Mouse (Mus musculus) MEL (cell line): ENCODE measurements at regions not wholly inside any gene's neighbourhood (a gene's known extent, or its start where the extent isn't known, plus 50 kb on each side); places are given as distances from the start of the nearest gene placed in this dataset.

Experiments used
- DNase-seq: peaks from one replicate; pipeline ENCODE4 v3.0.0; 2011; ENCODE audit warnings: low read depth, low spot score
- H3K27ac ChIP-seq: 2 replicates; pipeline ENCODE4 v1.5.1; 2012; ENCODE audit warnings: low read depth, mild to moderate bottlenecking, control low read depth, low read length, moderate library complexity; ENCODE audit not compliant: control insufficient read depth
- H3K27me3 ChIP-seq, 2 experiments: fragments of 150-350 bp in 1 of 2; sonication (generic) in 1 of 2; 2 replicates each; pipeline ENCODE4 v1.6.1; 2012; ENCODE audit warnings: low read length in 2 of 2, mild to moderate bottlenecking in 2 of 2, improper control_type of control experiment in 1 of 2, moderate library complexity in 1 of 2; ENCODE audit not compliant: insufficient read depth in 2 of 2, control insufficient read depth in 1 of 2
- H3K36me3 ChIP-seq, 2 experiments: 2 replicates each; pipeline ENCODE4 v1.6.1; 2012 to 2014; ENCODE audit warnings: low read length in 2 of 2, improper control_type of control experiment in 1 of 2, inconsistent platforms in 1 of 2, mild to moderate bottlenecking in 1 of 2; ENCODE audit not compliant: insufficient read depth in 2 of 2, control insufficient read depth in 1 of 2
- H3K4me1 ChIP-seq, 2 experiments: fragments of 150-350 bp in 1 of 2; sonication (generic) in 1 of 2; 2 replicates each; pipeline ENCODE4 v1.6.1; 2012; ENCODE audit warnings: low read length in 2 of 2, improper control_type of control experiment in 1 of 2, mild to moderate bottlenecking in 1 of 2; ENCODE audit not compliant: insufficient read depth in 2 of 2, control insufficient read depth in 1 of 2
- H3K4me3 ChIP-seq, 2 experiments: fragments of 150-350 bp in 1 of 2; sonication (generic) in 1 of 2; 2 replicates each; pipeline ENCODE4 v1.5.1; 2012; ENCODE audit warnings: low read depth in 2 of 2, low read length in 2 of 2, mild to moderate bottlenecking in 2 of 2, moderate library complexity in 2 of 2, control low read depth in 1 of 2, improper control_type of control experiment in 1 of 2; ENCODE audit not compliant: control insufficient read depth in 1 of 2, insufficient read depth in 1 of 2
- H3K79me2 ChIP-seq: 2 replicates; pipeline ENCODE4 v1.6.1; 2012; ENCODE audit warnings: mild to moderate bottlenecking, low read length, moderate library complexity; ENCODE audit not compliant: control insufficient read depth, poor library complexity, insufficient read depth
- H3K9ac ChIP-seq: 2 replicates; pipeline ENCODE4 v1.6.1; 2012; ENCODE audit warnings: low read depth, mild to moderate bottlenecking, control low read depth, low read length, moderate library complexity; ENCODE audit not compliant: control insufficient read depth, poor library complexity, severe bottlenecking
- H3K9me3 ChIP-seq: fragments of 150-350 bp; sonication (generic); replicated peaks from 2 replicates; pipeline ENCODE4 v1.6.1; 2012; ENCODE audit warnings: mild to moderate bottlenecking, low read length, improper control_type of control experiment, moderate library complexity; ENCODE audit not compliant: insufficient read depth
- CHD1 ChIP-seq: IDR thresholded peaks from 2 replicates; pipeline ENCODE4 v1.6.1; 2012; ENCODE audit warnings: low read depth, mild to moderate bottlenecking, inconsistent platforms, low read length, improper control_type of control experiment
- CHD2 ChIP-seq: IDR thresholded peaks from 2 replicates; pipeline ENCODE4 v1.6.1; 2011; ENCODE audit warnings: low read length, improper control_type of control experiment
- CTCF ChIP-seq, 3 experiments: IDR thresholded peaks in 2 of 3; conservative IDR thresholded peaks in 1 of 3; 2 replicates each; pipeline ENCODE4 v1.5.1; 2011 to 2012; ENCODE audit warnings: low read length in 3 of 3, low read depth in 2 of 3, mild to moderate bottlenecking in 2 of 3, improper control_type of control experiment in 1 of 3, inconsistent platforms in 1 of 3, mixed read lengths in 1 of 3, moderate library complexity in 1 of 3; ENCODE audit not compliant: control insufficient read depth in 1 of 3, insufficient read depth in 1 of 3, poor library complexity in 1 of 3, severe bottlenecking in 1 of 3
- ELF1 ChIP-seq: IDR thresholded peaks from 2 replicates; pipeline ENCODE4 v1.6.1; 2014; ENCODE audit warnings: low read depth, mild to moderate bottlenecking, inconsistent platforms, low read length, improper control_type of control experiment, moderate library complexity
- GABPA ChIP-seq: IDR thresholded peaks from 2 replicates; pipeline ENCODE4 v1.6.1; 2012; ENCODE audit warnings: low read depth, mild to moderate bottlenecking, inconsistent platforms, low read length, improper control_type of control experiment, moderate library complexity
- HCFC1 ChIP-seq: IDR thresholded peaks from 2 replicates; pipeline ENCODE4 v1.6.1; 2012; ENCODE audit warnings: low read depth, mild to moderate bottlenecking, inconsistent platforms, low read length, improper control_type of control experiment, moderate library complexity
- MAFK ChIP-seq: IDR thresholded peaks from 2 replicates; pipeline ENCODE4 v1.6.1; 2011; ENCODE audit warnings: low read depth, mild to moderate bottlenecking, low read length, improper control_type of control experiment, borderline replicate concordance
- MEF2A ChIP-seq: IDR thresholded peaks from 2 replicates; pipeline ENCODE4 v1.6.1; 2014; ENCODE audit warnings: low read depth, mild to moderate bottlenecking, inconsistent platforms, low read length, improper control_type of control experiment; ENCODE audit not compliant: poor library complexity, insufficient replicate concordance, severe bottlenecking; ENCODE audit errors: extremely low read depth
- NRF1 ChIP-seq: IDR thresholded peaks from 2 replicates; pipeline ENCODE4 v1.6.1; 2014; ENCODE audit warnings: low read depth, mild to moderate bottlenecking, inconsistent platforms, low read length, improper control_type of control experiment, moderate library complexity; ENCODE audit not compliant: poor library complexity, insufficient read depth, severe bottlenecking
- POLR2AphosphoS2 ChIP-seq: IDR thresholded peaks from 2 replicates; pipeline ENCODE4 v1.6.1; 2011; ENCODE audit warnings: low read length, improper control_type of control experiment
- RCOR1 ChIP-seq: IDR thresholded peaks from 2 replicates; pipeline ENCODE4 v1.6.1; 2012; ENCODE audit warnings: low read depth, mild to moderate bottlenecking, inconsistent platforms, low read length, improper control_type of control experiment
- SIN3A ChIP-seq: IDR thresholded peaks from 2 replicates; pipeline ENCODE4 v1.6.1; 2012; ENCODE audit warnings: low read length, improper control_type of control experiment, inconsistent platforms
- SMC3 ChIP-seq: IDR thresholded peaks from 2 replicates; pipeline ENCODE4 v1.6.1; 2011; ENCODE audit warnings: low read depth, low read length, improper control_type of control experiment
- TAL1 ChIP-seq: IDR thresholded peaks from 2 replicates; pipeline ENCODE4 v1.6.1; 2012; ENCODE audit warnings: mild to moderate bottlenecking, inconsistent platforms, low read length, moderate library complexity, mixed read lengths
- TBP ChIP-seq: IDR thresholded peaks from 2 replicates; pipeline ENCODE4 v1.8.0; 2011; ENCODE audit warnings: low read depth, low read length, improper control_type of control experiment
- TCF12 ChIP-seq: IDR thresholded peaks from 2 replicates; pipeline ENCODE4 v1.6.1; 2014; ENCODE audit warnings: low read depth, mild to moderate bottlenecking, inconsistent platforms, low read length, improper control_type of control experiment, moderate library complexity
- UBTF ChIP-seq: IDR thresholded peaks from 2 replicates; pipeline ENCODE4 v1.6.1; 2012; ENCODE audit warnings: low read depth, mild to moderate bottlenecking, inconsistent platforms, low read length, improper control_type of control experiment, moderate library complexity, borderline replicate concordance; ENCODE audit not compliant: insufficient read depth
- ZC3H11A ChIP-seq: IDR thresholded peaks from 2 replicates; pipeline ENCODE4 v1.6.1; 2012; ENCODE audit warnings: low read depth, mild to moderate bottlenecking, inconsistent platforms, low read length, improper control_type of control experiment
- ZMIZ1 ChIP-seq: IDR thresholded peaks from 2 replicates; pipeline ENCODE4 v1.6.1; 2012; ENCODE audit warnings: low read depth, mild to moderate bottlenecking, inconsistent platforms, low read length, improper control_type of control experiment, moderate library complexity

DNA sequence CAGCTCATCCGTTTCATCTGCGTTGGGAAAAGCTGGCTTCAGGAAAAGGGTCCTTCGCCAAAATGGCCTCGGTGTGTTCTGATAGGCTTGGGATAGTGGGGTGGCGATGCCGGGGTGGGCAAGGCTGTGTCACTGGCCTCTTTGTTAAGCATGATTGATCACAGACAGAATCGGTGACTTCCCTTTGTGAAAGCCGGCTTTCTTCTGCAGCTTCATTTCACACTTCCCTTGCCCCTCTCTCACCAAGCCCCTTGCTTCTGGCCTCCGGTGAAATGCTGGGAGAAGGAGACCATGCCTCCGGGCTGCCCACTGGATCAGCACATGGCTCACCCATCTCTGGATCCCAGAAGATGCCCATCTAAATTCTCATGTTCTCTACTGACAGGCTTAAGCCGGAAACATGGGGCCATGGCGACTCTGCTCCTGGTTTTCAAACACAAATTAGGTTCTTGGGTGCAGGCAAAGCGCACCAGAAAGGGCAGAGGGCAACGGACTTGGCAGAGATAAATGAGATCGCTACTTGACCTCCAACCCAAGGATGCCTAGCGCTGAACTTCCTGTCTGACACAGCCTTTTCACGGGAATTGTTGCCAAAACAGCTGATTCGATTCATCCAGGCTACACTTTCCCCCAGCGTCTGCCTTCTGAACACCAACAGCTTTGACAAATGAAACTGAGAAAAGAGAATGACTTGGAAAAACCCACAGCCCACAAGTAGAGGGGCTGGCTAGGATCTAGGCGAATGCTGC is 392.7 kb upstream of the Spred2 start:
- H3K9me3 ChIP-seq, result no peaks in the 10 kb centered on the region
- no peaks in the 10 kb centered on the region for H3K79me2 ChIP-seq
- H3K27me3 ChIP-seq, result no peaks in the 10 kb centered on the region; a peak in 1 of 4 replicates
- no peak for TF ChIP-seq MAFK
- no peak for TF ChIP-seq ELF1
- no peak for TF ChIP-seq UBTF
- no peak for TF ChIP-seq TCF12
- no peak for TF ChIP-seq GABPA
- no peak for TF ChIP-seq CTCF (IDR thresholded peaks at IDR 0.05 in 2 of 3, conservative IDR thresholded peaks at IDR 0.05 in 1 of 3; ENCODE audit: control insufficient read depth in 1 of 3, insufficient read depth in 1 of 3, low read depth in 2 of 3, low read length in 3 of 3, poor library complexity in 1 of 3, severe bottlenecking in 1 of 3)
- TF ChIP-seq ZMIZ1, result no peak
- no peak for TF ChIP-seq CHD2
- TF ChIP-seq SMC3, result no peak
- no peak for TF ChIP-seq HCFC1
- no peak overlapping the region for H3K9ac ChIP-seq
- H3K36me3 ChIP-seq, result no peaks in the 10 kb centered on the region
- H3K27ac ChIP-seq, result no peak overlapping the region
- DNase-seq, result no peak
- H3K4me3 ChIP-seq, result no peak overlapping the region
- H3K4me1 ChIP-seq, result no peaks in the 10 kb centered on the region

DNA sequence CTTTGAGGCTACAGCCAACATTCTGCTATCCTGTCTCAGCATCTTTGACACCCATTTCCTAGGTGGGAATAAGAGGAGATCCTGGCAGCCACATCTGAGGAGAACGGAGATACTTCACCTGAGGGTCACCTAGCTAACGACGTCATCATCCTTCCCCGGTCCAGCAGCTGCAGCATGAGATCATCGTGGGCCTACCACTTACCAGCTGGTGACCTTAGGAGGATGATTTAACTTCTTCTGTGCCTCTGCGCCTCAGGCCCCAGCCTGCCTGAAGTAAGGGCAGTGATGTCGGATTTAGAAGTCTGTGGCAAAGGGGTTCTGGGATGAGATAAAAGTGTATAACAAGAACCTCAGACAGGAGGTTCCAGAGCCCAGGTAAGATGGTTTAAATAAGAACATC is 391.3 kb upstream of the Spred2 start:
- no peaks in the 10 kb centered on the region for H3K9me3 ChIP-seq
- no peak overlapping the region for H3K27ac ChIP-seq
- no peaks in the 10 kb centered on the region for H3K4me1 ChIP-seq
- H3K27me3 ChIP-seq, result no peaks in the 10 kb centered on the region; a peak in 1 of 4 replicates
- no peak for DNase-seq
- no peak for TF ChIP-seq CHD1
- TF ChIP-seq SIN3A, result no peak
- no peak for TF ChIP-seq ZC3H11A
- no peak for TF ChIP-seq MEF2A
- TF ChIP-seq ZMIZ1, result no peak
- no peak for TF ChIP-seq POLR2AphosphoS2
- no peak for TF ChIP-seq TAL1
- no peak for TF ChIP-seq TBP
- no peak for TF ChIP-seq RCOR1
- no peak for TF ChIP-seq NRF1
- TF ChIP-seq, all 39 proteins: peak for 0
- Histone ChIP-seq H3K4me3 (no peak overlapping the region), H3K9ac (no peak overlapping the region), H3K79me2 (no peaks in the 10 kb centered on the region), H3K36me3 (no peaks in the 10 kb centered on the region)
